Mouse (Mus musculus) stomach, embryonic 16.5 days (tissue): ENCODE results near the gene Gm11213. TPM values are rescaled to one million over a fixed set of nuclear protein-coding genes. Genes with fewer than 3 reads are reported as not detected.
A peak's percentile ranks its signal among the peaks of the same experiment; 100 is the strongest.

Experiments used
- ATAC-seq: fragments of 200-750 bp; cut with Nextera tagmentation; 2 replicates; pipeline ENCODE4 v1.8.0; 2017; ENCODE audit warnings: moderate number of reproducible peaks, moderate TSS enrichment; ENCODE audit not compliant: insufficient read depth, low FRiP score
- H3K27ac ChIP-seq: fragments of 300-500 bp; sonication (generic); 2 replicates; pipeline ENCODE4 v1.5.1; 2014; ENCODE audit warnings: low read length
- H3K27me3 ChIP-seq: fragments of 300-500 bp; sonication (generic); 2 replicates; pipeline ENCODE4 v1.6.1; 2014; ENCODE audit warnings: low read length, control low read depth, mixed read lengths; ENCODE audit not compliant: control insufficient read depth, insufficient read depth
- H3K36me3 ChIP-seq: fragments of 300-500 bp; sonication (generic); 2 replicates; pipeline ENCODE4 v1.6.1; 2014; ENCODE audit warnings: low read length; ENCODE audit not compliant: control insufficient read depth, insufficient read depth
- H3K4me1 ChIP-seq: fragments of 300-500 bp; sonication (generic); 2 replicates; pipeline ENCODE4 v1.6.1; 2014; ENCODE audit warnings: low read length, control low read depth, mixed read lengths; ENCODE audit not compliant: control insufficient read depth, insufficient read depth
- H3K4me2 ChIP-seq: fragments of 300-500 bp; sonication (generic); 2 replicates; pipeline ENCODE4 v1.6.1; 2014; ENCODE audit warnings: low read depth, low read length, mixed read lengths
- H3K4me3 ChIP-seq: fragments of 300-500 bp; sonication (generic); replicated peaks from 2 replicates; pipeline ENCODE4 v1.5.1; 2014; ENCODE audit warnings: mild to moderate bottlenecking, low read length
- H3K9ac ChIP-seq: fragments of 300-500 bp; sonication (generic); 2 replicates; pipeline ENCODE4 v1.6.1; 2014; ENCODE audit warnings: low read length
- H3K9me3 ChIP-seq: fragments of 300-500 bp; sonication (generic); replicated peaks from 2 replicates; pipeline ENCODE4 v1.6.1; 2016; ENCODE audit warnings: low read length, control low read depth; ENCODE audit not compliant: control insufficient read depth
- WGBS: fragments of 180-500 bp; shearing (Covaris S2); extraction: QIAGEN DNeasy Blood & Tissue Kit; methylation state at CpG from one replicate; pipeline ENCODE4 v1.1.7; 2014; 5-methylcytosine and 5-hydroxymethylcytosine counted together
- polyA plus RNA-seq: library from polyadenylated mRNA; unstranded; fragments of >200 nt; fragmentation: Nextera tagmentation; extraction: Ambion mirVana; gene quantifications from 2 replicates; pipeline ENCODE4 v1.2.1, GENCODE M21; 2015

Gene Gm11213
- polyA plus RNA-seq, 1 experiment from 2014 or later = not detected

GRCm38 (mm10) chr4:63569322-63569721, 35.7 kb downstream of the Gm11213 start:
- 73% methylated on average over 8 of the region's 8 CpGs for WGBS
- no peaks in the 10 kb centered on the region for H3K9me3 ChIP-seq
- no peaks in the 10 kb centered on the region for H3K27me3 ChIP-seq
- no peak overlapping the region for H3K27ac ChIP-seq
- no peak for ATAC-seq
- H3K4me1 ChIP-seq = peaks cover 7% of the 10 kb centered on the region; the same call in 1 of the 2 replicates
- H3K9ac ChIP-seq = no peak overlapping the region
- no peak overlapping the region for H3K4me3 ChIP-seq
- no peak overlapping the region for H3K4me2 ChIP-seq
- no peaks in the 10 kb centered on the region for H3K36me3 ChIP-seq

GRCm38 (mm10) chr4:63567712-63568390, 37.2 kb downstream of the Gm11213 start:
- Histone ChIP-seq H3K4me3 (no peak overlapping the region), H3K27ac (no peak overlapping the region), H3K9me3 (no peaks in the 10 kb centered on the region), H3K4me1 (peaks cover 7% of the 10 kb centered on the region; the same call in 1 of the 2 replicates), H3K9ac (no peak overlapping the region), H3K4me2 (no peak overlapping the region), H3K27me3 (no peaks in the 10 kb centered on the region), H3K36me3 (no peaks in the 10 kb centered on the region)
- 88% methylated on average over 10 of the region's 10 CpGs for WGBS
- ATAC-seq = no peak

GRCm38 (mm10) chr4:63562742-63563141, 42.3 kb downstream of the Gm11213 start:
- Histone ChIP-seq H3K9ac (no peak overlapping the region), H3K9me3 (no peaks in the 10 kb centered on the region), H3K4me3 (no peak overlapping the region), H3K4me2 (no peak overlapping the region), H3K27ac (peak overlapping the region; percentile 21), H3K27me3 (no peaks in the 10 kb centered on the region), H3K36me3 (no peaks in the 10 kb centered on the region), H3K4me1 (peaks cover 34% of the 10 kb centered on the region)
- WGBS = 89% methylated on average over 4 of the region's 4 CpGs
- ATAC-seq = no peak

DNA sequence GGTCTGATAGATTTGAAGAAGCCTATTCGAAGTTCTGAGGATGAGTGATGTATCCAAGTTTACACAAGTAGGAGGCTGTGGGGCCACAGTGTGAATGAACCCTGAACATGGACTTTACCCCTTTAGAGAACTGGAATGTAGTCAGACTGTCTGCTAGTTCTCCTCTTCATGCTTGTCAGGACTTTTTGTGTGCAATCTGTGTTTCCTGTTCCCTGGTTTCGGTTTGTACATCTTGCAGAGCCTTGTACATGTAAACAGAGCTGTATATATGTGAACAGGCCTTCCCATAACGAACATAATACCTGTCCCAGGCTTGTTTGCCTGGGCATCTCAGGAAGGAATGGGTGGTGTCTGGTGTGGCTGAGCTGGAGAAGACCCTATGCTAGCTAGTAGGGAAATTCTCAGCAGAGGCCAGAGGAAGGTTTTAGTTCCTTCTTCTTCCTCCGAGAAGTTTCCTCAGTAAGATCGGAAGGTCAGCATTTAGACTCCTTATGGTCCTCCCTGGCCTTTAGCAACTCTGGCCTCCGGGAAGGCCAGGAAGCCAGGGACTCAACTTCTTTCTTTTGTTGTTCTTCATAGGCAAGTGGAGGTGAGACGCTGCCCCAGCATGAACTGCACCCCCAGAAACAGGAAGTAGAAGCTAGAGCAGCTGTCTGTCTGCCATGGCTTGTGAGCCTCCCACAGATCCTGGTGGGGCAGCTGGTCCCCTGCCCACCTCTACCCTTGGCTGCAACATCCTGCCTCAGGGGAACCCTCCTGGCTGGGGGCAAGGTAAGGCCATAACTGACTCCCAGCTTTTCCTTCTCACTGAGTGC, 43.0 kb downstream of the Gm11213 start:
- no peak overlapping the region for H3K9ac ChIP-seq
- H3K4me3 ChIP-seq = no peak overlapping the region
- H3K27me3 ChIP-seq = no peaks in the 10 kb centered on the region
- H3K4me2 ChIP-seq = peak overlapping the region; percentile 22; the same call in 1 of the 2 replicates
- H3K9me3 ChIP-seq = no peaks in the 10 kb centered on the region
- H3K36me3 ChIP-seq = no peaks in the 10 kb centered on the region
- H3K27ac ChIP-seq = peak overlapping the region; percentile 21
- WGBS = 47% methylated on average over 7 of the region's 7 CpGs
- H3K4me1 ChIP-seq = peaks cover 40% of the 10 kb centered on the region
- ATAC-seq = 0 out of 2 replicates have a peak, but pooled peaks have one; percentile 8

- H3K4me1 ChIP-seq = peaks cover 40% of the 10 kb centered on the region
- no peak overlapping the region for H3K4me3 ChIP-seq
- H3K27me3 ChIP-seq = no peaks in the 10 kb centered on the region
- peak overlapping the region; percentile 86 for H3K4me2 ChIP-seq
- WGBS = 65% methylated on average over 8 of the region's 8 CpGs
- peak overlapping the region; percentile 21; the same call in 1 of the 2 replicates for H3K27ac ChIP-seq
- H3K36me3 ChIP-seq = no peaks in the 10 kb centered on the region
- H3K9me3 ChIP-seq = no peaks in the 10 kb centered on the region
- H3K9ac ChIP-seq = peak overlapping the region; percentile 94; the same call in 1 of the 2 replicates
- ATAC-seq = no peak
Observed at GRCm38 (mm10) chr4:63560079-63560478, 45.0 kb downstream of the Gm11213 start.

- peak overlapping the region; percentile 86 for H3K4me2 ChIP-seq
- no peak for ATAC-seq
- peaks cover 40% of the 10 kb centered on the region for H3K4me1 ChIP-seq
- 40% methylated on average over 9 of the region's 9 CpGs for WGBS
- H3K9me3 ChIP-seq = no peaks in the 10 kb centered on the region
- H3K9ac ChIP-seq = peak overlapping the region; percentile 94
- peak overlapping the region; percentile 62 for H3K4me3 ChIP-seq
- peak overlapping the region; percentile 28 for H3K27ac ChIP-seq
- H3K36me3 ChIP-seq = no peaks in the 10 kb centered on the region
- H3K27me3 ChIP-seq = no peaks in the 10 kb centered on the region
Observed at GRCm38 (mm10) chr4:63559127-63559697, 45.8 kb downstream of the Gm11213 start.

- Histone ChIP-seq H3K4me1 (peaks cover 40% of the 10 kb centered on the region), H3K27ac (peak within 1 kb of the TSS; percentile 28), H3K9ac (peak within 1 kb of the TSS; percentile 94), H3K4me2 (peak within 1 kb of the TSS; percentile 86), H3K4me3 (peak within 1 kb of the TSS; percentile 62), H3K36me3 (no peaks in the 10 kb centered on the region), H3K27me3 (no peaks in the 10 kb centered on the region), H3K9me3 (no peaks in the 10 kb centered on the region)
- WGBS = under 1% methylated on average over 77 of the region's 81 CpGs
- ATAC-seq = peak; percentile 78
Observed at GRCm38 (mm10) chr4:63558407-63559081, 46.5 kb downstream of the Gm11213 start, which contains the start of gene Tmem268. TSS of gene Tmem268 (plus strand) at chr4:63558781.

- 40% methylated on average over 16 of the region's 16 CpGs for WGBS
- Histone ChIP-seq H3K27ac (peak overlapping the region; percentile 13; the same call in 1 of the 2 replicates), H3K4me3 (peak overlapping the region; percentile 62), H3K4me1 (peaks cover 37% of the 10 kb centered on the region), H3K9ac (peak overlapping the region; percentile 94), H3K27me3 (no peaks in the 10 kb centered on the region), H3K36me3 (0 out of 2 replicates have a peak, but pooled peaks cover 5% of the 10 kb centered on the region), H3K9me3 (no peaks in the 10 kb centered on the region), H3K4me2 (peak overlapping the region; percentile 86)
- ATAC-seq = no peak
Observed at GRCm38 (mm10) chr4:63557124-63558059, 47.7 kb downstream of the Gm11213 start.
